Mouse (Mus musculus) hindbrain, postnatal 0 days (tissue): Measurements from ENCODE around the gene Amotl1. TPM values are rescaled to one million over a fixed set of nuclear protein-coding genes. Genes with fewer than 3 reads are reported as not detected.

Experiments
- ATAC-seq: fragments of 200-750 bp; cut with Nextera tagmentation; 2 replicates; pipeline ENCODE4 v1.8.0; 2017; ENCODE audit warnings: mild to moderate bottlenecking, moderate TSS enrichment, moderate library complexity
- DNase-seq: peaks from one replicate; pipeline ENCODE4 v3.0.0-alpha.2; 2015; ENCODE audit warnings: low spot score
- H3K27ac ChIP-seq: fragments of 300-500 bp; sonication (generic); 2 replicates; pipeline ENCODE4 v1.5.1; 2014; ENCODE audit warnings: mild to moderate bottlenecking
- H3K27me3 ChIP-seq: fragments of 300-500 bp; sonication (generic); 2 replicates; pipeline ENCODE4 v1.6.1; 2014; ENCODE audit warnings: low read length, mixed read lengths; ENCODE audit not compliant: insufficient read depth
- H3K36me3 ChIP-seq: fragments of 300-500 bp; sonication (generic); 2 replicates; pipeline ENCODE4 v1.6.1; 2014; ENCODE audit warnings: low read length, mixed read lengths; ENCODE audit not compliant: insufficient read depth
- H3K4me1 ChIP-seq: fragments of 300-500 bp; sonication (generic); 2 replicates; pipeline ENCODE4 v1.6.1; 2014; ENCODE audit warnings: antibody characterized with exemption, low read length, mixed read lengths; ENCODE audit not compliant: insufficient read depth
- H3K4me2 ChIP-seq: fragments of 300-500 bp; sonication (generic); 2 replicates; pipeline ENCODE4 v1.6.1; 2014; ENCODE audit warnings: low read depth, mild to moderate bottlenecking, low read length, moderate library complexity, mixed read lengths
- H3K4me3 ChIP-seq: fragments of 300-500 bp; sonication (generic); 2 replicates; pipeline ENCODE4 v1.5.1; 2014; ENCODE audit warnings: low read length
- H3K9ac ChIP-seq: fragments of 300-500 bp; sonication (generic); replicated peaks from 2 replicates; pipeline ENCODE4 v1.6.1; 2014; ENCODE audit warnings: mild to moderate bottlenecking, low read length, moderate library complexity, mixed read lengths
- H3K9me3 ChIP-seq: fragments of 300-500 bp; sonication (generic); 2 replicates; pipeline ENCODE4 v1.6.1; 2016; ENCODE audit warnings: low read length, mixed read lengths
- CTCF ChIP-seq: IDR thresholded peaks from 2 replicates; pipeline ENCODE4 v1.5.1; 2016; ENCODE audit warnings: antibody characterized with exemption, control low read depth, low read depth
- WGBS: fragments of 180-500 bp; shearing (Covaris S2); extraction: QIAGEN DNeasy Blood & Tissue Kit; methylation state at CpG from one replicate; pipeline ENCODE4 v1.1.7; 2014; 5-methylcytosine and 5-hydroxymethylcytosine counted together
- polyA plus RNA-seq: library from polyadenylated mRNA; unstranded; fragments of >200 nt; fragmentation: Nextera tagmentation; extraction: Ambion mirVana; gene quantifications from 2 replicates; pipeline ENCODE4 v1.2.1, GENCODE M21; 2015
- total RNA-seq: library from RNA; depleted of rRNA; stranded (reverse); fragments of >200 nt; gene quantifications from 2 replicates; pipeline ENCODE4 v1.2.3, GENCODE M21; 2014

Amotl1 gene
- total and polyA plus RNA-seq, 2 experiments from 2014 or later: 4.4 to 27.0 TPM

- no peaks in the 10 kb centered on the region for H3K27me3 ChIP-seq
- DNase-seq: no peak
- peaks cover 13% of the 10 kb centered on the region; the same call in 1 of the 2 replicates for H3K36me3 ChIP-seq
- no peak overlapping the region for H3K9ac ChIP-seq
- H3K27ac ChIP-seq: no peak overlapping the region
- 94% methylated on average over 3 of the region's 3 CpGs for WGBS
- H3K4me1 ChIP-seq: no peaks in the 10 kb centered on the region
- no peak overlapping the region for H3K4me3 ChIP-seq
- H3K4me2 ChIP-seq: no peak overlapping the region
- no peak for TF ChIP-seq CTCF
- no peak for ATAC-seq
- no peaks in the 10 kb centered on the region for H3K9me3 ChIP-seq
Measured at GRCm38 (mm10) chr9:14597429-14597828, 47.4 kb downstream of the Amotl1 start.

- no peak overlapping the region for H3K4me3 ChIP-seq
- no peak for ATAC-seq
Measured at GRCm38 (mm10) chr9:14596858-14597257, 48.0 kb downstream of the Amotl1 start.

GRCm38 (mm10) chr9:14596427-14596826 is 48.4 kb downstream of the Amotl1 start:
- no peak for DNase-seq
- no peak for TF ChIP-seq CTCF
- Histone ChIP-seq H3K4me2 (no peak overlapping the region), H3K36me3 (peaks cover 19% of the 10 kb centered on the region), H3K4me3 (no peak overlapping the region), H3K9me3 (no peaks in the 10 kb centered on the region), H3K27me3 (no peaks in the 10 kb centered on the region), H3K9ac (no peak overlapping the region), H3K4me1 (no peaks in the 10 kb centered on the region), H3K27ac (no peak overlapping the region)
- WGBS: 78% methylated on average over 5 of the region's 5 CpGs
- peak; percentile 77 for ATAC-seq

More at GRCm38 (mm10) chr9:14596858-14597257, 48.0 kb downstream of the Amotl1 start:
- WGBS: 86% methylated on average over 7 of the region's 7 CpGs
- no peaks in the 10 kb centered on the region for H3K9me3 ChIP-seq
- H3K4me2 ChIP-seq: no peak overlapping the region
- H3K4me1 ChIP-seq: no peaks in the 10 kb centered on the region
- H3K9ac ChIP-seq: no peak overlapping the region
- no peak overlapping the region for H3K27ac ChIP-seq
- no peaks in the 10 kb centered on the region for H3K27me3 ChIP-seq
- no peak for TF ChIP-seq CTCF
- no peak for DNase-seq
- H3K36me3 ChIP-seq: peaks cover 19% of the 10 kb centered on the region

GRCm38 (mm10) chr9:14595893-14596292 is 49.0 kb downstream of the Amotl1 start:
- ATAC-seq: no peak
- H3K27ac ChIP-seq: no peak overlapping the region
- WGBS: 87% methylated on average over 3 of the region's 3 CpGs
- H3K9me3 ChIP-seq: no peaks in the 10 kb centered on the region
- peaks cover 19% of the 10 kb centered on the region for H3K36me3 ChIP-seq
- no peaks in the 10 kb centered on the region for H3K4me1 ChIP-seq
- H3K27me3 ChIP-seq: no peaks in the 10 kb centered on the region
- no peak overlapping the region for H3K4me2 ChIP-seq
- H3K9ac ChIP-seq: no peak overlapping the region
- DNase-seq: no peak
- no peak overlapping the region for H3K4me3 ChIP-seq
- no peak for TF ChIP-seq CTCF

GRCm38 (mm10) chr9:14593880-14594279 is 51.0 kb downstream of the Amotl1 start:
- DNase-seq (no peak), ATAC-seq (no peak)
- no peaks in the 10 kb centered on the region for H3K9me3 ChIP-seq
- H3K4me1 ChIP-seq: no peaks in the 10 kb centered on the region
- no peak overlapping the region for H3K4me2 ChIP-seq
- peaks cover 19% of the 10 kb centered on the region for H3K36me3 ChIP-seq
- H3K27me3 ChIP-seq: no peaks in the 10 kb centered on the region
- WGBS: 95% methylated on average over 4 of the region's 4 CpGs
- TF ChIP-seq CTCF: no peak
- no peak overlapping the region for H3K4me3 ChIP-seq
- no peak overlapping the region for H3K9ac ChIP-seq
- H3K27ac ChIP-seq: no peak overlapping the region

GRCm38 (mm10) chr9:14590666-14591065 is 54.2 kb downstream of the Amotl1 start:
- no peak overlapping the region for H3K4me3 ChIP-seq
- H3K27ac ChIP-seq: no peak overlapping the region
- 93% methylated on average over 7 of the region's 7 CpGs for WGBS
- DNase-seq: no peak
- no peaks in the 10 kb centered on the region for H3K27me3 ChIP-seq
- ATAC-seq: no peak
- no peak for TF ChIP-seq CTCF
- H3K4me1 ChIP-seq: no peaks in the 10 kb centered on the region
- H3K9me3 ChIP-seq: no peaks in the 10 kb centered on the region
- H3K36me3 ChIP-seq: peaks cover 19% of the 10 kb centered on the region
- H3K4me2 ChIP-seq: no peak overlapping the region
- H3K9ac ChIP-seq: no peak overlapping the region

- TF ChIP-seq CTCF: no peak
- Histone ChIP-seq H3K9me3 (no peaks in the 10 kb centered on the region), H3K4me1 (no peaks in the 10 kb centered on the region), H3K9ac (no peak overlapping the region), H3K36me3 (peaks cover 19% of the 10 kb centered on the region), H3K4me3 (no peak overlapping the region), H3K4me2 (no peak overlapping the region), H3K27me3 (no peaks in the 10 kb centered on the region), H3K27ac (no peak overlapping the region)
- 81% methylated on average over 4 of the region's 4 CpGs for WGBS
- ATAC-seq (no peak), DNase-seq (no peak)
Measured at GRCm38 (mm10) chr9:14588690-14589089, 56.2 kb downstream of the Amotl1 start.
